Mouse (Mus musculus) layer of hippocampus, adult 9-11 months (tissue): ENCODE measurements around the gene Dnaaf5.

Experiments
- DNase-seq: peaks from one replicate; pipeline ENCODE4 v3.0.0; 2022

Gene Dnaaf5

GRCm38 (mm10) chr5:139199995-139200769 is 50.2 kb downstream of the Dnaaf5 start, which contains the start of gene Sun1:
Gene Sun1, plus strand, starts transcription at chr5:139200637.
- DNase-seq: peak; percentile 98

- DNase-seq: no peak
These were observed 50.9 kb downstream of the Dnaaf5 start for GRCm38 (mm10) chr5:139200770-139201569.

GRCm38 (mm10) chr5:139202127-139202526 is 52.1 kb downstream of the Dnaaf5 start:
- DNase-seq: no peak

- DNase-seq: no peak
These were observed 53.3 kb downstream of the Dnaaf5 start for GRCm38 (mm10) chr5:139203312-139203711.

GRCm38 (mm10) chr5:139206081-139206480 is 56.1 kb downstream of the Dnaaf5 start:
- DNase-seq: no peak

- no peak for DNase-seq
These were observed 56.5 kb downstream of the Dnaaf5 start for GRCm38 (mm10) chr5:139206525-139206924.

GRCm38 (mm10) chr5:139208183-139208582 is 58.2 kb downstream of the Dnaaf5 start:
- no peak for DNase-seq

GRCm38 (mm10) chr5:139208871-139209684 is 59.1 kb downstream of the Dnaaf5 start:
- DNase-seq: no peak

- no peak for DNase-seq
These were observed 59.6 kb downstream of the Dnaaf5 start for GRCm38 (mm10) chr5:139209685-139210026.

- no peak for DNase-seq
These were observed 61.8 kb downstream of the Dnaaf5 start for GRCm38 (mm10) chr5:139211737-139212385.

- DNase-seq: no peak
These were observed 64.3 kb downstream of the Dnaaf5 start for GRCm38 (mm10) chr5:139214298-139214697.

- no peak for DNase-seq
These were observed 65.2 kb downstream of the Dnaaf5 start for GRCm38 (mm10) chr5:139215184-139215583.

- DNase-seq: no peak
These were observed 66.1 kb downstream of the Dnaaf5 start for GRCm38 (mm10) chr5:139216121-139216520.

GRCm38 (mm10) chr5:139216774-139217173 is 66.8 kb downstream of the Dnaaf5 start:
- DNase-seq: no peak

GRCm38 (mm10) chr5:139220006-139220515 is 70.0 kb downstream of the Dnaaf5 start:
- DNase-seq: no peak

- DNase-seq: no peak
These were observed 70.6 kb downstream of the Dnaaf5 start for GRCm38 (mm10) chr5:139220610-139221009.

- DNase-seq: no peak
These were observed 73.3 kb downstream of the Dnaaf5 start for GRCm38 (mm10) chr5:139223331-139223730.

GRCm38 (mm10) chr5:139227236-139227635 is 77.2 kb downstream of the Dnaaf5 start:
- DNase-seq: no peak

GRCm38 (mm10) chr5:139227645-139228044 is 77.6 kb downstream of the Dnaaf5 start:
- no peak for DNase-seq

- no peak for DNase-seq
These were observed 78.3 kb downstream of the Dnaaf5 start for GRCm38 (mm10) chr5:139228318-139228717.

- DNase-seq: no peak
These were observed 79.7 kb downstream of the Dnaaf5 start for GRCm38 (mm10) chr5:139229716-139230115.

- no peak for DNase-seq
These were observed 82.1 kb downstream of the Dnaaf5 start for GRCm38 (mm10) chr5:139232083-139232482.
